Mouse (Mus musculus) thymus, adult 2 months (tissue): ENCODE data around the gene Dleu7.

ENCODE experiments used
- CTCF ChIP-seq: fragments of 200-500 bp; IDR thresholded peaks from 2 replicates; pipeline ENCODE4 v1.5.1; 2012; ENCODE audit warnings: mild to moderate bottlenecking, control low read depth, low read length, moderate library complexity, borderline replicate concordance; ENCODE audit not compliant: control insufficient read depth, poor library complexity, insufficient read depth; ENCODE audit errors: extremely low read depth
- POLR2A ChIP-seq: fragments of 200-500 bp; IDR thresholded peaks from 2 replicates; pipeline ENCODE4 v1.6.1; 2012; ENCODE audit warnings: mild to moderate bottlenecking, low read length, control low read depth, moderate library complexity; ENCODE audit not compliant: control insufficient read depth, poor library complexity, insufficient read depth; ENCODE audit errors: extremely low read depth

DNA sequence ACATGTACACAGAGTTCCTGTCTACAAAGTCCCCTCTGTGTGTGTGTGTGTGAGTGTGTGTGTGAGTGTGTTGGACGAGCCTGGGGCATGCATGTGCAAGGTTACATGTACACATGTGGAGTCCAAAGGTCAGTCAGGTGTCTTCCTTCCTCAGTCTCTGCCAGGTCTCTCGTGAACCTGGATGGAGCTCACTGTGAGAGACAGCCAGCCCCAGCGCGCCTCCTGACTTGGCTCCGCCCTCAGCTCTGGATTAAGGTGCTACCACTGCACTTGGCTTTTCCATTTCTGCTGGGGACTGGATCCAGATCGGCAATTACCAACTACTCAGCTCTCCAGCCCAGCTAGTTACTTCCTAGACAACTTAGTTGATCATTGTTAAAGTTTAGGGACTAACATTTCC, 35.8 kb upstream of the Dleu7 start:
- TF ChIP-seq CTCF (no peak), POLR2A (no peak)
